23 mouse cellular contexts compared by ENCODE assay signal in genomic region chr7:110263474-110263873, GRCm38 (mm10). TPM values are rescaled to one million over a fixed set of nuclear protein-coding genes. Genes with fewer than 3 reads are reported as not detected.
DNase-seq lines count a peak whose midpoint lies in the region; ATAC-seq and TF ChIP-seq lines count a peak whose summit lies in the region.
"Had no signal": no experiment of that assay in that cellular context is flagged by ENCODE, and none has a peak within 500 bp of the region (broad histone marks: within the 10 kb centered on the region; RNA-seq: fewer than 3 reads in every experiment).

No protein-coding gene starts in this region.

- dilution Hi-C loops in CH12.LX (cut with MboI; ENCODE audit: extremely low pct_ligation_motif_present, extremely low pct_unique_long_range_greater_than_20kb, low sequenced_read_pairs), result no loop called here

- no peak overlapping the region for H3K4me3 ChIP-seq in lung, embryonic 14.5 days (ENCODE audit: low read depth, low read length)
- no peak overlapping the region for H3K4me3 ChIP-seq in lung, embryonic 16.5 days (ENCODE audit: low read length)
- H3K4me3 ChIP-seq in midbrain, embryonic 11.5 days (ENCODE audit: low read depth, low read length), result no peak overlapping the region
- no peak overlapping the region for H3K4me3 ChIP-seq in midbrain, embryonic 13.5 days (replicated peaks)
- no peak overlapping the region for H3K4me3 ChIP-seq in CH12.LX (replicated peaks in 1 of 3; ENCODE audit: low read depth in 2 of 3, low read length in 2 of 3, poor library complexity in 1 of 3)
- H3K4me3 ChIP-seq: embryonic facial prominence, embryonic 10.5 days; embryonic facial prominence, embryonic 12.5 days; forebrain, embryonic 13.5 days; forebrain, embryonic 15.5 days had no signal

- no peaks in the 10 kb centered on the region for H3K27me3 ChIP-seq in lung, embryonic 14.5 days (ENCODE audit: insufficient read depth, low read length)
- no peaks in the 10 kb centered on the region for H3K27me3 ChIP-seq in lung, embryonic 16.5 days (ENCODE audit: control insufficient read depth, insufficient read depth, low read depth, low read length)
- no peaks in the 10 kb centered on the region for H3K27me3 ChIP-seq in midbrain, embryonic 11.5 days (ENCODE audit: control insufficient read depth, insufficient read depth, low read length)
- no peaks in the 10 kb centered on the region for H3K27me3 ChIP-seq in midbrain, embryonic 13.5 days
- H3K27me3 ChIP-seq in CH12.LX (replicated peaks), result no peaks in the 10 kb centered on the region
- H3K27me3 ChIP-seq: embryonic facial prominence, embryonic 12.5 days; forebrain, embryonic 13.5 days; forebrain, embryonic 15.5 days had no signal

- peaks cover 75% of the 10 kb centered on the region for H3K79me2 ChIP-seq in CH12.LX (replicated peaks; ENCODE audit: control insufficient read depth, extremely low read depth, insufficient read depth, poor library complexity, severe bottlenecking)

- in situ Hi-C loops in CH12.LX (cut with MboI; ENCODE audit: low pct_ligation_motif_present, low pct_unique_long_range_greater_than_20kb, low sequenced_read_pairs), result loop anchor here (10.0 kb wide), 1 partner anchor 99 kb away; no protein-coding TSS in a partner anchor

- 24% methylated on average over 1 of the region's 1 CpGs for WGBS in lung, embryonic 14.5 days
- 24% methylated on average over 1 of the region's 1 CpGs for WGBS in lung, embryonic 16.5 days
- WGBS in midbrain, embryonic 11.5 days, result 85% methylated on average over 1 of the region's 1 CpGs
- 86% methylated on average over 1 of the region's 1 CpGs for WGBS in midbrain, embryonic 13.5 days

- no peak for TF ChIP-seq CTCF in lung, embryonic 14.5 days (IDR thresholded peaks at IDR 0.05; ENCODE audit: low read depth)
- TF ChIP-seq CTCF in CH12.LX (conservative IDR thresholded peaks at IDR 0.05 in 1 of 2, IDR thresholded peaks at IDR 0.05 in 1 of 2; ENCODE audit: low read depth in 2 of 2, low read length in 2 of 2), result no peak

- H3K9ac ChIP-seq in lung, embryonic 14.5 days, result no peak overlapping the region
- H3K9ac ChIP-seq in lung, embryonic 16.5 days (ENCODE audit: low read length), result no peak overlapping the region
- H3K9ac ChIP-seq in midbrain, embryonic 11.5 days (ENCODE audit: low read length), result no peak overlapping the region
- H3K9ac ChIP-seq in midbrain, embryonic 13.5 days (replicated peaks), result no peak overlapping the region
- H3K9ac ChIP-seq in CH12.LX (ENCODE audit: insufficient read depth, low read depth), result peak overlapping the region; percentile 36; the same call in 1 of the 2 replicates
- H3K9ac ChIP-seq: embryonic facial prominence, embryonic 12.5 days; forebrain, embryonic 13.5 days; forebrain, embryonic 15.5 days; forebrain, postnatal 0 days had no signal

- DNase-seq in lung, embryonic 14.5 days, result peak; percentile 61
- DNase-seq in lung, postnatal 14 days, result no peak
- DNase-seq in lung, postnatal 25 days (ENCODE audit: low spot score), result no peak
- DNase-seq in midbrain, embryonic 11.5 days (ENCODE audit: low spot score, missing footprints), result peak; percentile 17
- no peak for DNase-seq in CH12.LX (ENCODE audit: extremely low read depth)
- DNase-seq in adrenal gland, adult 8-10 months, result no peak
- DNase-seq: adrenal gland, adult 2 months; adrenal gland, postnatal 14 days; adrenal gland, postnatal 36 days; B cell, adult 2 months; cerebellum, adult 11-12 months; cerebellum, adult 2 months; cerebellum, adult 9-10 months; cerebellum, postnatal 10 days; cerebellum, postnatal 25 days; forebrain, postnatal 0 days had no signal

- peak; percentile 44; the same call in 1 of the 2 replicates for ATAC-seq in lung, embryonic 14.5 days (ENCODE audit: insufficient read depth)
- peak; percentile 57 for ATAC-seq in lung, embryonic 16.5 days (ENCODE audit: low read depth)
- ATAC-seq in midbrain, embryonic 11.5 days (ENCODE audit: low FRiP score), result no peak
- ATAC-seq in midbrain, embryonic 13.5 days, result no peak
- ATAC-seq: CD4-positive, CD25-positive, alpha-beta regulatory T cell, adult 4 months; forebrain, embryonic 13.5 days; forebrain, embryonic 15.5 days; forebrain, postnatal 0 days had no signal

- no peak; the same call in 1 of the 2 replicates for TF ChIP-seq POLR2A in CH12.LX (IDR thresholded peaks at IDR 0.05; ENCODE audit: low read depth, low read length)

- no peaks in the 10 kb centered on the region for H3K9me3 ChIP-seq in lung, embryonic 14.5 days (ENCODE audit: low read depth, low read length)
- no peaks in the 10 kb centered on the region for H3K9me3 ChIP-seq in lung, embryonic 16.5 days (ENCODE audit: control insufficient read depth, low read length)
- H3K9me3 ChIP-seq in midbrain, embryonic 11.5 days (ENCODE audit: control insufficient read depth, low read length), result no peaks in the 10 kb centered on the region
- H3K9me3 ChIP-seq in midbrain, embryonic 13.5 days, result no peaks in the 10 kb centered on the region
- H3K9me3 ChIP-seq in CH12.LX (replicated peaks; ENCODE audit: low read length), result no peaks in the 10 kb centered on the region
- H3K9me3 ChIP-seq: embryonic facial prominence, embryonic 10.5 days; embryonic facial prominence, embryonic 12.5 days; forebrain, embryonic 13.5 days; forebrain, embryonic 15.5 days had no signal

- no peaks in the 10 kb centered on the region for H3K36me3 ChIP-seq in lung, embryonic 14.5 days (ENCODE audit: insufficient read depth)
- H3K36me3 ChIP-seq in lung, embryonic 16.5 days (ENCODE audit: control insufficient read depth, insufficient read depth, low read length), result peaks cover 4% of the 10 kb centered on the region; the same call in 1 of the 2 replicates
- no peaks in the 10 kb centered on the region for H3K36me3 ChIP-seq in midbrain, embryonic 11.5 days (ENCODE audit: control insufficient read depth, insufficient read depth, low read length)
- no peaks in the 10 kb centered on the region for H3K36me3 ChIP-seq in midbrain, embryonic 13.5 days
- peaks cover 43 to 85% of the 10 kb centered on the region in 2 experiments for H3K36me3 ChIP-seq in CH12.LX (replicated peaks in 1 of 2; ENCODE audit: control insufficient read depth in 1 of 2, insufficient read depth in 1 of 2, low read length in 1 of 2)
- H3K36me3 ChIP-seq: forebrain, embryonic 15.5 days had no signal

- no peak overlapping the region for H3K4me2 ChIP-seq in lung, embryonic 14.5 days
- no peak overlapping the region for H3K4me2 ChIP-seq in lung, embryonic 16.5 days (ENCODE audit: low read depth, low read length)
- no peak overlapping the region for H3K4me2 ChIP-seq in midbrain, embryonic 11.5 days
- no peak overlapping the region for H3K4me2 ChIP-seq in midbrain, embryonic 13.5 days (replicated peaks)
- H3K4me2 ChIP-seq in CH12.LX (ENCODE audit: insufficient read depth, low read depth, poor library complexity, severe bottlenecking), result no peak overlapping the region
- H3K4me2 ChIP-seq: embryonic facial prominence, embryonic 12.5 days; forebrain, embryonic 13.5 days; forebrain, embryonic 15.5 days had no signal

- no peak for TF ChIP-seq EP300 in CH12.LX (IDR thresholded peaks at IDR 0.05; ENCODE audit: low read length)

- 0 out of 2 replicates have a peak, but pooled peaks cover 14% of the 10 kb centered on the region for H3K4me1 ChIP-seq in lung, embryonic 14.5 days (ENCODE audit: insufficient read depth)
- H3K4me1 ChIP-seq in lung, embryonic 16.5 days (replicated peaks; ENCODE audit: control insufficient read depth, insufficient read depth, low read length), result peaks cover 41% of the 10 kb centered on the region
- H3K4me1 ChIP-seq in midbrain, embryonic 11.5 days (ENCODE audit: control insufficient read depth, insufficient read depth, low read length), result no peaks in the 10 kb centered on the region
- H3K4me1 ChIP-seq in midbrain, embryonic 13.5 days (replicated peaks), result no peaks in the 10 kb centered on the region
- peaks cover 43 to 92% of the 10 kb centered on the region in 2 experiments for H3K4me1 ChIP-seq in CH12.LX (ENCODE audit: control insufficient read depth in 1 of 2, insufficient read depth in 2 of 2)

- H3K27ac ChIP-seq in lung, embryonic 14.5 days (ENCODE audit: low read depth), result no peak overlapping the region
- peak overlapping the region; percentile 48; the same call in 1 of the 2 replicates for H3K27ac ChIP-seq in lung, embryonic 16.5 days (ENCODE audit: low read length)
- H3K27ac ChIP-seq in midbrain, embryonic 11.5 days (ENCODE audit: low read depth, low read length), result no peak overlapping the region
- H3K27ac ChIP-seq in midbrain, embryonic 13.5 days, result no peak overlapping the region
- H3K27ac ChIP-seq in CH12.LX (ENCODE audit: insufficient read depth, low read depth), result peak overlapping the region; percentile 81
- H3K27ac ChIP-seq: embryonic facial prominence, embryonic 10.5 days; embryonic facial prominence, embryonic 12.5 days; forebrain, embryonic 13.5 days; forebrain, embryonic 15.5 days had no signal

- TF ChIP-seq RAD21 in CH12.LX (IDR thresholded peaks at IDR 0.05; ENCODE audit: low read depth, low read length), result no peak

TF ChIP-seq in CH12.LX, 34 proteins besides CTCF, POLR2A, EP300 and RAD21:
- TF ChIP-seq ETS1 (conservative IDR thresholded peaks at IDR 0.05; ENCODE audit: low read depth, low read length), result no peak

RNA-seq across cellular contexts. Expression of gene Swap70, which starts 42.0 kb away (rescaled TPM):
- 33.0 and 35.4 TPM in 2 replicates for polyA plus RNA-seq in lung, embryonic 14.5 days (2014; fragmentation: Nextera tagmentation; extraction: Ambion mirVana)
- polyA plus RNA-seq in lung, embryonic 16.5 days (2015; fragmentation: Nextera tagmentation; extraction: Ambion mirVana), result 39.4 and 40.6 TPM in 2 replicates
- polyA plus RNA-seq in midbrain, embryonic 11.5 days (2014; fragmentation: Nextera tagmentation; extraction: Ambion mirVana), result 15.1 and 17.2 TPM in 2 replicates
- 10.2 TPM in 2 replicates for polyA plus RNA-seq in midbrain, embryonic 13.5 days (2015; fragmentation: Nextera tagmentation; extraction: Ambion mirVana)
- total RNA-seq in CH12.LX (2012; rRNA removed) (296 and 297 TPM in 2 replicates), CH12.LX (2014; rRNA removed) (398 and 409 TPM in 2 replicates)
- polyA plus RNA-seq in CH12.LX (2012; ENCODE audit: insufficient read length, low read depth), result 370 and 388 TPM in 2 replicates
- total RNA-seq in adrenal gland, adult 8-10 months (2022), result 10 to 100 TPM; 16.0 to 28.7 (median 21.2) TPM

Comparison
In these comparisons a context has a peak if more than half of its experiments do, and no peak if none do; other contexts are left out.
1. DNase-seq: peak in lung, embryonic 14.5 days (single experiment) and midbrain, embryonic 11.5 days (single experiment); none in lung, postnatal 14 days (single experiment), lung, postnatal 25 days (single experiment), CH12.LX (single experiment) and adrenal gland, adult 8-10 months (single experiment).
2. H3K27ac ChIP-seq: peak in lung, embryonic 16.5 days (single experiment) and CH12.LX (single experiment); none in lung, embryonic 14.5 days (single experiment), midbrain, embryonic 11.5 days (single experiment) and midbrain, embryonic 13.5 days (single experiment).
3. ATAC-seq: peak in lung, embryonic 14.5 days (single experiment) and lung, embryonic 16.5 days (single experiment); none in midbrain, embryonic 11.5 days (single experiment) and midbrain, embryonic 13.5 days (single experiment).